Mouse (Mus musculus) spleen, adult 2 months (tissue): Measurements from ENCODE around the gene Prcc. TPM values are rescaled to one million over a fixed set of nuclear protein-coding genes. Genes with fewer than 3 reads are reported as not detected.
"Not testable (repeated sequence)": the region's sequence is repeated elsewhere in the genome, so short reads cannot be mapped to it uniquely, and the experiment has no call there.

Experiments used
- DNase-seq, 2 experiments: peaks; one replicate each; pipeline versions ENCODE4 v3.0.0 to v3.0.0-alpha.2; 2012 to 2021; ENCODE audit warnings: low spot score in 2 of 2, low read depth in 1 of 2
- H3K27ac ChIP-seq: fragments of 200-500 bp; 2 replicates; pipeline ENCODE4 v1.5.1; 2012; ENCODE audit warnings: low read length, inconsistent platforms; ENCODE audit not compliant: insufficient read depth
- H3K27me3 ChIP-seq: fragments of 200-500 bp; 2 replicates; pipeline ENCODE4 v1.6.1; 2012; ENCODE audit warnings: mild to moderate bottlenecking, moderate library complexity, low read length, inconsistent platforms; ENCODE audit not compliant: control insufficient read depth, insufficient read depth
- H3K36me3 ChIP-seq: fragments of 200-500 bp; 2 replicates; pipeline ENCODE4 v1.6.1; 2012; ENCODE audit warnings: mild to moderate bottlenecking, low read length, inconsistent platforms; ENCODE audit not compliant: control insufficient read depth, insufficient read depth
- H3K4me1 ChIP-seq: fragments of 200-500 bp; 2 replicates; pipeline ENCODE4 v1.6.1; 2011; ENCODE audit warnings: inconsistent platforms; ENCODE audit not compliant: control insufficient read depth, insufficient read depth, insufficient read length
- H3K4me3 ChIP-seq: fragments of 200-500 bp; 2 replicates; pipeline ENCODE4 v1.5.1; 2011; ENCODE audit warnings: mild to moderate bottlenecking, inconsistent platforms; ENCODE audit not compliant: insufficient read depth, insufficient read length; ENCODE audit errors: extremely low read depth
- CTCF ChIP-seq: fragments of 200-500 bp; IDR thresholded peaks from 2 replicates; pipeline ENCODE4 v1.5.1; 2011; ENCODE audit warnings: mild to moderate bottlenecking, inconsistent platforms; ENCODE audit not compliant: insufficient read depth, insufficient read length, insufficient replicate concordance; ENCODE audit errors: extremely low read depth
- POLR2A ChIP-seq: fragments of 200-500 bp; IDR thresholded peaks from 2 replicates; pipeline ENCODE4 v1.6.1; 2011; ENCODE audit warnings: low read depth, low read length, inconsistent platforms
- WGBS: fragments of 180-500 bp; shearing (Covaris S2); methylation state at CpG from one replicate; pipeline ENCODE4 v1.1.7; 2018; 5-methylcytosine and 5-hydroxymethylcytosine counted together
- polyA plus RNA-seq: library from polyadenylated mRNA; depleted of rRNA; stranded (reverse); fragments of >200 nt; gene quantifications from 2 replicates; pipeline ENCODE4 v1.2.3, GENCODE M21; 2012

Gene Prcc
- polyA plus RNA-seq, 1 experiment: 23.3 TPM

DNA sequence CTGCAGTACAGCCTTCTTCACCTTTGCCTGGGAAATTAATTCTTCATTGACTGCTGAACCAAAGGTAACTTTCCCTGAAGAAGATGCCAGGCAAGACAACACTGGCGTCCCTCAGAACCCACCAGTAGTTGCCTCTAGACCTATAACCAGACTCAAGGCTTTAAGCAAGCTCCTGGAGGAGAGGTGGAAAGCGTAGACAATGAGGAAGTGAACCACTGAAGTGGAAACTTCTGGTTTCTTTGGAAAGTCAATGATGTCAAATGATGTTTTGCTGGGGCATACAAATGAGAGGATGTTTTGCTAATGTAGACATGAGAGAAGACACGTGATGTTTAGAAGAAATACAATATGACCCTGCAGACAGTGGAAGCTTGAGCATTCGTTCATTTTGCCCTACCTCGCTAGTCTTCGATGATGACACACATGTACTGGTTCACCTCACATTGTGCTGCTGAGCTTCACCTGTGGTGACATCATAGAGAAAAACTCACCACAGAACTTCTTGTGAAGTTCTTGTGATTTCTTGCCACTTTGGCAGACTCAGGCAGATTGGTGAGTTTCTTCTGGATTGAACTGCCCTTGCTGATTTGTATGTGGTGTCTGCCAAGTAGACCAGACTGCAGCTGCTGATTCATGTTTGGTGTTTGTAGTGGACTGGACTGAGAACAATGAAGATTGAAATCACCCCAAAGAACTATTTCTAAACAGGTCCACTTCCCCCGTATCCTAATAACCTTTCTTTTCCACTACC is 53.1 kb downstream of the Prcc start:
- no peaks in the 10 kb centered on the region for H3K36me3 ChIP-seq
- no peak for DNase-seq
- no peak overlapping the region for H3K27ac ChIP-seq
- H3K4me1 ChIP-seq: no peaks in the 10 kb centered on the region
- WGBS: 70% methylated on average over 7 of the region's 7 CpGs
- no peaks in the 10 kb centered on the region for H3K27me3 ChIP-seq
- TF ChIP-seq POLR2A (no peak), CTCF (no peak)
- no peak overlapping the region for H3K4me3 ChIP-seq

- Histone ChIP-seq H3K36me3 (no peaks in the 10 kb centered on the region), H3K4me3 (no peak overlapping the region), H3K27me3 (no peaks in the 10 kb centered on the region), H3K27ac (no peak overlapping the region), H3K4me1 (no peaks in the 10 kb centered on the region)
- TF ChIP-seq CTCF: no peak
- TF ChIP-seq POLR2A: no peak
- no peak for DNase-seq
- 56% methylated on average over 10 of the region's 10 CpGs for WGBS
Measured at GRCm38 (mm10) chr3:87829025-87829424, 56.4 kb downstream of the Prcc start.

- Histone ChIP-seq H3K4me1 (no peaks in the 10 kb centered on the region), H3K27me3 (no peaks in the 10 kb centered on the region), H3K4me3 (no peak overlapping the region), H3K27ac (no peak overlapping the region), H3K36me3 (no peaks in the 10 kb centered on the region)
- 13% methylated on average over 4 of the region's 4 CpGs for WGBS
- TF ChIP-seq CTCF (no peak), POLR2A (no peak)
- no peak for DNase-seq
Measured at GRCm38 (mm10) chr3:87828435-87828834, 57.0 kb downstream of the Prcc start.

- not testable (repeated sequence) for H3K27ac ChIP-seq, H3K4me3 ChIP-seq, H3K36me3 ChIP-seq, H3K4me1 ChIP-seq, DNase-seq, H3K27me3 ChIP-seq
- 100% methylated on average over 1 of the region's 1 CpGs for WGBS
Measured at GRCm38 (mm10) chr3:87824206-87824605, 61.2 kb downstream of the Prcc start, which contains the start of gene Pear1. Gene Pear1 (minus strand): TSS chr3:87824306.

GRCm38 (mm10) chr3:87818226-87818625 is 67.2 kb downstream of the Prcc start:
- DNase-seq: no peak
- 0 out of 2 replicates have a peak, but pooled peaks cover 1% of the 10 kb centered on the region for H3K27me3 ChIP-seq
- no peaks in the 10 kb centered on the region for H3K36me3 ChIP-seq
- no peak for TF ChIP-seq CTCF
- no peak overlapping the region for H3K4me3 ChIP-seq
- WGBS: 82% methylated on average over 12 of the region's 12 CpGs
- no peaks in the 10 kb centered on the region for H3K4me1 ChIP-seq
- no peak overlapping the region for H3K27ac ChIP-seq

GRCm38 (mm10) chr3:87816646-87817093 is 68.7 kb downstream of the Prcc start:
- H3K36me3 ChIP-seq: no peaks in the 10 kb centered on the region
- WGBS: 4% methylated on average over 12 of the region's 12 CpGs
- H3K4me3 ChIP-seq: no peak overlapping the region
- TF ChIP-seq POLR2A (no peak), CTCF (peak; percentile 78; the same call in 1 of the 2 replicates)
- peak; percentile 55 for DNase-seq
- no peak overlapping the region for H3K27ac ChIP-seq
- no peaks in the 10 kb centered on the region for H3K4me1 ChIP-seq
- H3K27me3 ChIP-seq: 0 out of 2 replicates have a peak, but pooled peaks cover 1% of the 10 kb centered on the region

DNA sequence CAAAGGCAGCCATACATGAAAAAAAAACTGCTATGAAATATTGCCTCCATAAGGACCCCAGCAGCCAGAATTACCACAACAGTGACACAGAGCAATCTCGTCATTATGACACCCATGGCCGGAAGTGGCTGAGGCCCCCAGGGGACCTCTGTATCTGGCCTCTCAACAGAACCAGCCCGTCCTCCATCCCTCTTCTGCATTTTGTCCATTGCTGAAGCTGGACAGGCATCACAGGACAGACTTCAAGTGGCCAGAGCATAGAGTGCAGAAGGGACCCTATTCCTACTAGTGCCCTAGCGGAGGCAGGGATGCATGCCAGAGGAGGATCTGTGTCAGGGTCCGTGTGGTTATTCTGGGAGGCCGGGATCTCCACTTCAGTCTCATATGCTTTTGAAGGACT is 69.2 kb downstream of the Prcc start:
- 61% methylated on average over 6 of the region's 6 CpGs for WGBS
- no peak for DNase-seq
- no peaks in the 10 kb centered on the region for H3K4me1 ChIP-seq
- 0 out of 2 replicates have a peak, but pooled peaks cover 1% of the 10 kb centered on the region for H3K27me3 ChIP-seq
- H3K27ac ChIP-seq: no peak overlapping the region
- no peaks in the 10 kb centered on the region for H3K36me3 ChIP-seq
- TF ChIP-seq POLR2A: no peak
- no peak overlapping the region for H3K4me3 ChIP-seq
